Mouse (Mus musculus): ENCODE measurements around the gene Gm5592. TPM values are rescaled to one million over a fixed set of nuclear protein-coding genes. Genes with fewer than 3 reads are reported as not detected.

The Gm5592 gene
- total and polyA plus RNA-seq, 3 experiments: not detected

GRCm38 (mm10) chr7:41193671-41194070 is 40.0 kb downstream of the Gm5592 start:
- no peaks in the 10 kb centered on the region for H3K27me3 ChIP-seq (replicated peaks)
- H3K4me3 ChIP-seq (replicated peaks in 1 of 3; ENCODE audit: low read depth in 2 of 3, low read length in 2 of 3, poor library complexity in 1 of 3): no peak overlapping the region
- H3K36me3 ChIP-seq (replicated peaks in 1 of 2; ENCODE audit: control insufficient read depth in 1 of 2, insufficient read depth in 1 of 2, low read length in 1 of 2): no peaks in the 10 kb centered on the region
- H3K4me2 ChIP-seq (ENCODE audit: insufficient read depth, low read depth, poor library complexity, severe bottlenecking): no peak overlapping the region
- TF ChIP-seq MEF2A (IDR thresholded peaks at IDR 0.05; ENCODE audit: borderline replicate concordance, low read depth, low read length) (no peak), SMC3 (IDR thresholded peaks at IDR 0.05; ENCODE audit: low read depth, low read length) (no peak), MYC (IDR thresholded peaks at IDR 0.05; ENCODE audit: low read depth, low read length) (no peak), MAX (IDR thresholded peaks at IDR 0.05; ENCODE audit: low read length) (no peak), UBTF (IDR thresholded peaks at IDR 0.05; ENCODE audit: low read depth, low read length) (no peak), E2F4 (IDR thresholded peaks at IDR 0.05; ENCODE audit: insufficient replicate concordance, low read depth, low read length) (no peak), POLR2AphosphoS2 (IDR thresholded peaks at IDR 0.05; ENCODE audit: low read depth, low read length) (no peak), JUND (conservative IDR thresholded peaks at IDR 0.05; ENCODE audit: low read depth, low read length) (no peak)
- DNase-seq (ENCODE audit: extremely low read depth): no peak
- H3K4me1 ChIP-seq (ENCODE audit: control insufficient read depth in 1 of 2, insufficient read depth in 2 of 2): no peaks in the 10 kb centered on the region
- dilution Hi-C loops (cut with MboI; ENCODE audit: extremely low pct_ligation_motif_present, extremely low pct_unique_long_range_greater_than_20kb, low sequenced_read_pairs) (no loop called here), in situ Hi-C loops (cut with MboI; ENCODE audit: low pct_ligation_motif_present, low pct_unique_long_range_greater_than_20kb, low sequenced_read_pairs) (no loop called here)
- no peaks in the 10 kb centered on the region for H3K9me3 ChIP-seq (replicated peaks; ENCODE audit: low read length)
- H3K79me2 ChIP-seq (replicated peaks; ENCODE audit: control insufficient read depth, extremely low read depth, insufficient read depth, poor library complexity, severe bottlenecking): no peaks in the 10 kb centered on the region
- H3K27ac ChIP-seq (ENCODE audit: insufficient read depth, low read depth): no peak overlapping the region
- no peak overlapping the region for H3K9ac ChIP-seq (ENCODE audit: insufficient read depth, low read depth)

Other genes with a start within 250 kb of the Gm5592 start
- gene 4930433I11Rik, start 166.3 kb upstream of the Gm5592 start, total RNA-seq (2012; rRNA removed): not detected in 2 replicates
- not detected in 2 replicates for gene 4930433I11Rik, start 166.3 kb upstream of the Gm5592 start, total RNA-seq (2014; rRNA removed)
- gene 4930433I11Rik, start 166.3 kb upstream of the Gm5592 start, polyA plus RNA-seq (2012; ENCODE audit: insufficient read length, low read depth): not detected in 2 replicates
- not detected in 2 replicates for gene Gm4884, start 121.1 kb upstream of the Gm5592 start, total RNA-seq (2012; rRNA removed)
- not detected in 2 replicates for gene Gm4884, start 121.1 kb upstream of the Gm5592 start, total RNA-seq (2014; rRNA removed)
- not detected in 2 replicates for gene Gm4884, start 121.1 kb upstream of the Gm5592 start, polyA plus RNA-seq (2012; ENCODE audit: insufficient read length, low read depth)
- 9.6 and 10.9 TPM in 2 replicates for gene AI987944, start 239.5 kb downstream of the Gm5592 start, total RNA-seq (2012; rRNA removed)
- gene AI987944, start 239.5 kb downstream of the Gm5592 start, total RNA-seq (2014; rRNA removed): 18.5 and 20.7 TPM in 2 replicates
- 8.3 and 9.3 TPM in 2 replicates for gene AI987944, start 239.5 kb downstream of the Gm5592 start, polyA plus RNA-seq (2012; ENCODE audit: insufficient read length, low read depth)

Measured in CH12.LX (cell line).